Mouse (Mus musculus): ENCODE data around the gene Tmprss4. TPM values are rescaled to one million over a fixed set of nuclear protein-coding genes. Genes with fewer than 3 reads are reported as not detected.

Gene Tmprss4
- total RNA-seq, 4 experiments from 2014 or later, result not detected

GRCm38 (mm10) chr9:45138191-45139032 lies 65.5 kb downstream of the Tmprss4 start, which contains the start of gene Scn4b:
Gene Scn4b (plus strand): TSS chr9:45138395.
- no peak for DNase-seq (ENCODE audit: low spot score)

GRCm38 (mm10) chr9:45136442-45137169 lies 67.3 kb downstream of the Tmprss4 start:
- DNase-seq (ENCODE audit: low spot score), result no peak

- DNase-seq (ENCODE audit: low spot score), result peak; percentile 37
These were observed 70.2 kb downstream of the Tmprss4 start for GRCm38 (mm10) chr9:45133484-45134310.

- DNase-seq (ENCODE audit: low spot score), result no peak
These were observed 73.8 kb downstream of the Tmprss4 start for GRCm38 (mm10) chr9:45130119-45130518.

DNA sequence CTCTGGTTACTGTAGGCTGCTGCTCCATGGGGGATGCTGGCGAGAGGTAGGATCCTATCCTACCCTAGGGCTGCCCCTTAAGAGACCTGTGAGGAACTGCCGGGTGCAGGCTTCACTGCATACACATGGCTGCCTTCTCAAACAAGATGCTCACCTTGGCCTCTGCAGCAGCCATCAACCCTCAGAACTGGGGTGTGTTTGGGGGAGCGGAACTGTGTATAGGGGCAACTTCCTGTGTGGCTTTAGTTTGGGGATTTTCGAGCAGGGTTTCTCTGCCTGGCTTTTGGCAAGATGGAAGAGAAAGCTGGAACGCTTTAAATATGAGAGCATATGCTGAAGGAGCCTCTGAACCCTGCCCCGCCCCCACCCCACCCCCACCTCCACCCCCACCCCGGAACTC lies 77.0 kb downstream of the Tmprss4 start:
- no peak for DNase-seq (ENCODE audit: low spot score)

DNA sequence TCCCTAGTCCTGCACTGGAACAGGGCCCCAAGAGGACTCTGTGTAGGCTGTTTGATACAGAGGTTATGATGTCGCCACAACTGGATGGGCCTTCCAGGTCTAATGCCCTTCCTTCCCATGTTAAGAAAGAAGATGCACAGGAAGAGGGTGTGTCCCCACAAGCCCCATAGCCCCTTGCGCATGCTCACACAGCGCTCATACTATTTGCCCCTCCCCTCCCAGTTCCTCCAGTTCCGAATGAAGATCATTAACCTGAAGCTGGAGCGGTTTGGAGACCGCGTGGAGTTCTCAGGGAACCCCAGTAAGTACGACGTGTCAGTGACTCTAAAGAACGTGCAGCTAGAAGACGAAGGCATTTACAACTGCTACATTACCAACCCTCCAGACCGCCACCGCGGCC lies 78.7 kb downstream of the Tmprss4 start:
- no peak for DNase-seq (ENCODE audit: low spot score)

Other genes with a start within 250 kb of the Tmprss4 start
- gene Ube4a, start 238.5 kb downstream of the Tmprss4 start, total RNA-seq (2022), result 10 to 100 TPM; 33.8 to 42.1 (median 35.3) TPM
- gene Cd3g, start 223.7 kb downstream of the Tmprss4 start, total RNA-seq (2022), result 1 to 10 TPM in 2 of 4 experiments, under 1 TPM in 2; 0.34 to 1.2 (median 0.75) TPM
- gene Cd3d, start 222.3 kb downstream of the Tmprss4 start, total RNA-seq (2022), result not detected
- gene Cd3e, start 194.5 kb downstream of the Tmprss4 start, total RNA-seq (2022), result 1 to 10 TPM in 2 of 4 experiments, not detected in 2; 1.3 to 1.5 TPM
- 1 to 10 TPM in 1 of 4 experiments, under 1 TPM in 3; 0.50 to 1.5 (median 0.88) TPM for gene Mpzl2, start 164.3 kb downstream of the Tmprss4 start, total RNA-seq (2022)
- gene Mpzl3, start 148.9 kb downstream of the Tmprss4 start, total RNA-seq (2022), result 1 to 10 TPM; 1.9 to 3.7 (median 3.1) TPM
- gene Jaml, start 124.9 kb downstream of the Tmprss4 start, total RNA-seq (2022), result not detected
- 1 to 10 TPM in 2 of 4 experiments, under 1 TPM in 2; 0.81 to 1.4 (median 1.1) TPM for gene Scn2b, start 86.3 kb downstream of the Tmprss4 start, total RNA-seq (2022)
- 10 to 100 TPM; 30.2 to 58.6 (median 38.0) TPM for gene Scn4b, start 65.7 kb downstream of the Tmprss4 start, total RNA-seq (2022)
- not detected for gene BC049352, start 22.1 kb downstream of the Tmprss4 start, total RNA-seq (2022)
- 1 to 10 TPM; 1.1 to 2.7 (median 1.3) TPM for gene Il10ra, start 65.1 kb upstream of the Tmprss4 start, total RNA-seq (2022)
- gene Tmprss13, start 115.0 kb upstream of the Tmprss4 start, total RNA-seq (2022), result 1 to 10 TPM; 5.9 to 9.3 (median 7.7) TPM
- 10 to 100 TPM; 14.4 to 22.4 (median 18.8) TPM for gene Fxyd6, start 166.1 kb upstream of the Tmprss4 start, total RNA-seq (2022)
- 1 to 10 TPM; 1.7 to 5.8 (median 3.9) TPM for gene Fxyd2, start 195.6 kb upstream of the Tmprss4 start, total RNA-seq (2022)
- not detected for gene Dscaml1, start 222.5 kb upstream of the Tmprss4 start, total RNA-seq (2022)